Mouse (Mus musculus) embryo, embryonic 9.5 days (tissue): ENCODE measurements around the gene Gm5244.
A peak's percentile ranks its signal among the peaks of the same experiment; 100 is the strongest.

Source experiments
- DNase-seq: peaks from one replicate; pipeline ENCODE4 v3.0.0-alpha.2; 2017; ENCODE audit errors: extremely low spot score

The Gm5244 gene

DNA sequence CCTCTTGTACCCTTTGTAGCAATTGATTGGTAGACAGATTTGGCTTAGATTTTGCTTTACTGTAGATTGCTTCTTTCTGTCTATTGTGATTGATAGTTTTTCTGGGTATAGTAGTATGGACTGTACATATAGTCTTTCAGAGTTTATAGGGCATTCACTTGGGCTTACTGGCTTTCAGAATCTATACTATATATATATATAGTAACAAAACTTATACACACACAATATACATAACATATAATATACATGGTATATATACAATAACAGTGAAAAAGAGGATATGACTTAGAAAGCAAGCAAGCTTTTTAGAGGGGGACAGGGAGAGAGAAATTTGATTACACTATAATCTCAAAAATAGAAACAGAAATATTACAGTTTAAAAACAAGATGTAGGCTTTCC lies at the start of gene Gm5244:
Gm5244 (plus strand) TSS at position 301 of the 400 bp plus-strand sequence.
- no peak for DNase-seq

DNA sequence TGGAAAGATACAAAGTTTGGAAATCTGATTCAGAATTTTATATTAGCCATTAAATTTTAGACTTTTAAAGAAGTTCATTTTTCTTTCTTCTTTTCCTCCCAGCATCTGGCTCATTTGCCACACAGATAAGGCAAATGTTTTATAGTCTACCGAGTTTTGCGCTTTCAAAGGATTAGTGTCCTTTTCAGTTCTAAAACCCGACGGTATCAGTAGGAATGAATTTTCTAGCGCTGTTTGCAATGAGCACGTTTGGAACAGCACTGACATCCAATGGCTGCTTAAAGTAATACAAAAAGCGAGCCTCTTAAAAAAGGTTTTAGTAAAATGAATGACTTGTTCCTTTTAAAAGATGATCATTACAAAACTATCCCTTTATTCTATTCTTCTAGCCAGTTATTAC lies 49.4 kb upstream of the Gm5244 start:
- DNase-seq = peak; percentile 19

DNA sequence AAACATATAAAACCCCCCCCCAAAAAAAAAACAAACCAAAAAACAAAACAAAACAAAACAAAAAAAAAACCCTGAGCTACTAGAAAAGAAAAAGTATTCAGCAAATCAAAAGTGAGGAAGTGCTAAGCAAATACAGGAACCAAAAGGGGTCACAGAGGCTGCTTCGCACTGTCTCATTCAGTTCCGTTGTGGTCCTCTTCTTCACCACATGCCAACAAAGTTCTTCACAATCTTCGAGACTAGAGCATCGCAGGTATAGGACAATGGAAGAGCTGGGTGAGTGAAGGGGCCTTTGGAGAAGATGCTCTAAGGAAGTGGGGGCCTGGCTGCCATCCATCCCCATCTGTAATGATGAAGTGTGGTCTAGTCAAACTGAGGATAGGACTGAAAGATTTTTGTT lies 48.1 kb upstream of the Gm5244 start:
- DNase-seq = no peak

DNA sequence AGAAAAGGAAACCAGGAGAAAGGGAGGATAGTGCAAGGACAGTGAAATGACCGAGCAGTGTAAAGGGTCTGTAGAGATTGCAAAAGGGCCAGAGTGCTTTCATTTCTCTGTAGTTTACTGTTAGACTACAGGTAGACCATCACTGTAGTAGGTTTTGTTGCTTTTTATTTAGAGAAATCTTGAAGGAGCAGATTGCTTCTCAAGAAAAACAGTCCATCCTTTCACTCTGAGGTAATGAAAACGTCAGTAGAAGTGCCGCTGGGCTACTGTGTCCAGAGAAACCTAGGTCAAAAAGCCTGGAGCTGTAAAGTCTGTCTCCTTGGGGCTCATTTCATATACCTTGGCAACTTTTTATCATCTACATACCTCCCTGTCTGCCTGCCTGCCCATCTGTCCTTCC lies 47.4 kb upstream of the Gm5244 start:
- no peak for DNase-seq

DNA sequence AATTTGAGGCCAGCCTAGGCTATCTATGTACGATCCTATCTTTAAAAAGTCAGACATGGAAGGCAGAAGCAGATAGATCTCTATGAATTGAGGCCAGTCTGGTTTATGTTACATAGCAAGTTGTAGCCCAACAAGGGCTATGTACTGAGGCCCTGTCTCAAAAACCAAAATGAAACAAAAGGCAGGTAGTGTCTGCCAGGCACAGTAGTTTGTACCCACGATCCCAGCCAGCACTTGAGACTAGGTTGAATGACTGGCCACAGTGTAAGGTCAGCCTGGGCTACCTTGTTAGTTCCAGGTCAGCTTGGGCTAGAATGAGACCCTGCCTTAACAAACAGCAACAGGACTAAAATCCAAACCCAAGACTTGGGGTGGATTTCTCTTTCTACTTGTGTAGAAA lies 45.9 kb upstream of the Gm5244 start:
- no peak for DNase-seq

DNA sequence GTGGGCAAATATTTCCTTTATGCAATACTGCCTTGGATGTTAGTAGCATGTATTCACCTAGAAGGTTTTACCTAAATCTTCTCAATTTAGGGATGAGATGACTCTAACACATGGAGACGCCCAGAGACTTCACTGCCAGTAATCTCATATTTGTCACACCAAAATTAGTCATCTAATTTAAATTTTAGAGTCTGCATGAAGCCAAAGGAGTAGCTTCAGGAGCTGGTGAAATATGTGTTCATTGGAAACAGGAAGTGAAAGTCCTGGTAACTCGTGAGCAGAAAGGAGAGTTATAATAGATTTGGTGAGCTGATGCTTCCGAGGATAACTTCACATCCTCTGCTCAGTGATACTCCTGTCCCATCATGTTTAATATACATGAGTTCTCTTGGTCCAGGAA lies 45.4 kb upstream of the Gm5244 start:
- no peak for DNase-seq

DNA sequence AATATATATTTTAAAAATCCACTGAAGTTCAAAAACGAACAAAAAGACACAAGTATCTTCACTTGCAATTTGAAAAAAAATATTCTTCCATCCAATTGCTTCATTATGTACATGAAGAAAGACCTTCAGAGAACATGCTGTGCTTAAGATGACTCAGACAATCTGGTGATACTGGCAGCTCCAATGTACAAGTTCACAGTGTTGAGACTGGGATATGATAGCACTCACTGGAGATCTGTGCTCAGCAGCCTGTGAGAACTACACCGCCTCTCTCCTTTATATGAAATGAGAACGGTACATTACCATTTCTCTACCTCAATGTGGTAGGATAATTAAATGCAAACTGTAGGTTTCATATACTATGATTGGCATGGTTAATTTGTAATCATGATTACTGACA lies 43.7 kb upstream of the Gm5244 start:
- DNase-seq = no peak

DNA sequence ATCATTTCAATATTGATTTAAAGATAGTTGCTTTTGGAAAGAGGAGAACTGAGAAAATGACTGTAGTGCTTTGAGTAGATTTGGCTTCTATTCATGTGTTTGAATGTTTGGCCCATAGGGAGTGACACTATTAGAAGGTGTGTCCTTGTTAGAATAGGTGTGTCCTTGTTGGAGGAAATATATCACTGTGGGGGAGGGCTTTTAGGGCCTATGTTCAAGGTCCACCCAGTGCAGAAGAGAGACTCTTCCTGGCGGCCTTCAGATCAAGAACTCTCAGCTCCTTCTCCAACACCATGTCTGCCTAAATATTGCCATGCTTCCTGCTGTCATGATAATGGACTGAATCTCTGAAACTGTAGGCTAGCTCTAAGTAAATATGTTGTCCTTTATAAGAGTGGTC lies 42.2 kb upstream of the Gm5244 start:
- DNase-seq = no peak

DNA sequence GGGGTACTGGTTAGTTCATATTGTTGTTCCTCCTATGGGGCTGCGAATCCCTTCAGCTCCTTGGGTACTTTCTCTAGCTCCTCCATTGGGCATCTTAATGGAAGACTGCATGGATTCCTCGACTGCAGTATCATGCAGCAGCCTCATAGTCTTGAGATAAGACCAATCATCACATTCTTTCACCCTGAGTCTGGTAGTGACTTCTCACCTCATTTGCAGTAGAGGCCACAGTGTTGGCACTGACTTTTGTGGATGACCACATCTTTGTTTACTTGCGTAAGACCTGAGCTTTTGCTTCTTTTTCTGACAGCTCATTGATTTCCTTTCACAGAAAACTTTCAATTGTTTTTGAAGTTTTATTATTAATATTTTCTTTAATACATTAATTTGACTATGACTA lies 40.8 kb upstream of the Gm5244 start:
- DNase-seq = no peak

DNA sequence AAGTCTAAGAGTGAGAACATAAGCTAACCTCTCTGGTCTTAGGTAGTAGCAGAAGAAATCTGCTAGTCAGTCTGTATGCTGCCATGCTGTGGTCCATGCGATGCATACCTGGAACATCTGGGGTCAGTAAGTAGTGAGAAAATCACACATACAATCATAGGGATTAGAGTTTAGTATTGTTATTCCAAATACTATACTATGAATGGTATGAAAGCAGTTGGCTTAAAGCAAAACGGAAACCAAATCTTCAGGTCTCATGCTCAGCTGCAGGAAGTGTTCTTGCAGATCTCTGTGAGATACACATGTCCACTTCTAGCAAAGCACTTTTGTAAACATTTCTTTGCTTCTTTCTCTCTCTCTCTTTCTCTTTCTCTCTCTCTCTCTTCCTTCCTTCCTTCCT lies 40.3 kb upstream of the Gm5244 start:
- DNase-seq = no peak

DNA sequence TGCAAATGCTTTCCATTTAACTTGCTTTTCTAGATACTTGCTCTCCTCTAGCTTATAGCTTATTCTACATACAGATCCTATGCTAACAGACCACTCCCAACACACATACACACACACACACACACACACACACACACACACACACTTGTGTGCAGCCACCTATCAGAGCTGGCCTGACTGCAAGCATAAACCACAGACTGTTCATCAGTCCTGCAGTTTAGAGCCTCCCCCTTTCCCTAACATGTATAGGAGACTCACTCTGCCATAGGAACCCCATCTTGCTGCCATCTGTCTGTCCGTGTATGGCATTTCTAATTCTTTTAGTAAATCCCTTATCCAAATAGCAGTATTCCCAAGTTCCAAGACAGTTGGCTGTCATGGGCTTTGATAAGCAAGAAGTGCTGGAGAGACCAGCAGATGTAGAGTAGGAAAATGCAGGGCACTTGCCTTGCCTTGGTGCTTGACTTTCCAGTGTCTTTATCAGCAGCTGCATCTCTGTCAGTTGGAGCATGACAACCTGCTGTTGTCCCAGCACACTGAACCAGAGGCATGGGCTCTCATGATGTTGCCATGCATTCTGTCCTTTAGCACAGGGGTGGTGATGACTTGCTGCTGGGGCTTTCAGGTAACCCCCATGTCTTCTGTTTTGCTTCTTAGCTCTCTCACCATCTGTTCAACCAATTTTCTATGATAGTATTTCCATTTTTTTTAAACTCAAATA lies 33.7 kb upstream of the Gm5244 start:
- no peak for DNase-seq

DNA sequence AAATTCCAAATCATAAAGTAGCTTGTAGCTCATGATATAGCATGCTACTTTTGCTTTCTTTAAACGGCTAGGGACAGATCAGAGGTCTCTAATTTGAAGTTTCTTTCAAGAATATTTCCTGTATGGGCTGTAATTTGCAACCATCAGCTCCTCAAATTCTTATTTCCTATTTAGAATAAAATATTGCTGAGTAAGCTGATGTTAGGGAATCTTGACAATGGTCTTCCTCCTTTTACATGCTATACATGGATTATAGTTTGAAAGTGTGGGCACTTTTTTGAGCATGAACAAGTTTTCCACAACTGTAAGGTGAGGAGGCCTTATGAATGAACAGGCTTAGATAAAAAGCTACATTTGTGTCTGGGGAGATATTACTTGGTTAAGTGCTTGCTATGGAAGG lies 32.6 kb upstream of the Gm5244 start:
- no peak for DNase-seq

DNA sequence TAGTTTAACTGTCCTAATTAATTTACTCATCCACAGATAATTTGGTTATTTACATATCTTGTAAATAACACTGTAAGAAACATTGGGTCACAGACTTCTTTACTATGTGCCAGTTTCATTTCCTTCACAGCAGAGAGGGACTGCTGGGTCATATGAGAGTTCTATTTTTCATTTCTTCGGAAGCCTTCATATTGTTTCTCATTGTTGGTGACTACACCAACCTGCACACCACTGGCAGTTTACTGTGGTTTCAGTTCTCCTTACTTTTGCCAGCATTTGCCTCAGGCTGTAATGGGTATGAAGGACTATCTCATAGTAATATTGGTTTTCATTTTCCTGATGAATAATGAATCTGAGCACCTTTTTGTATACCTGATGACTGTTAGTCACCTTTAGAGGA lies 28.0 kb upstream of the Gm5244 start:
- no peak for DNase-seq

DNA sequence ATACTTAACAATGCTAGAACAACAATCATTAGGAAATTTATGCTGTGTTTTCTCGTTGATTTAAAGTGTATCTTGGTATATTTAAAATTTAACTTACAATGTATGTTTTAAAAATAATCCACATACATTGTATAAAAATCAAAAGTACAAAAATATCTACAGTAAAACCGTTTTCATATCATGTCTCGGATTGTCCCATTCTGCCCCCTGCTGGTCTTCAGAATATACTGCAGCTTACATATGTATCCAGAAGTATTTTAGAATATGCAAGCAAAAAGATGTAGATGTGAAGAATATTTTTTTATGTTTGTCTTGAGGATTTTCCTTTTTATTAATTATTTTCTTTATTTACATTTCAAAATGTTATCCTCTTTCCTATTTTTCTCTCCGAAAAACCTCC lies 26.1 kb upstream of the Gm5244 start:
- no peak for DNase-seq

DNA sequence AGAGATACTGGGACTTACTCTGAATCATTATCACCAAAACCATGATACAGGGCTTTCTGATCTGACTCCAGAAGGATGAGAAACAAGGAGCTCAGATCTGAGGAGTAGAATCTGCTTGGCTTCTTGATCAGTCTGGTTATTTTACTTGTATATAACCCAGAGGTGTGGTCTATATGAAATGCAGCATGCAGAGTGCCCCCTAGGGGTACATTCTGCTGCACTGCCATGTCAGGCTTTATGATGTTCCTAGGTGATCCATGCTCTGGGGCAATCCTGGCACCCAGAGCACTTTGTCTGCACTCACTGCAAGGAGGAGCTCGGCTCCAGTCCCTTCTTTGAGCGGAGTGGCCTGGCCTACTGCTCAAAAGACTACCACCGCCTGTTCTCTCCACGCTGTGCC lies 21.9 kb upstream of the Gm5244 start:
- DNase-seq = no peak

DNA sequence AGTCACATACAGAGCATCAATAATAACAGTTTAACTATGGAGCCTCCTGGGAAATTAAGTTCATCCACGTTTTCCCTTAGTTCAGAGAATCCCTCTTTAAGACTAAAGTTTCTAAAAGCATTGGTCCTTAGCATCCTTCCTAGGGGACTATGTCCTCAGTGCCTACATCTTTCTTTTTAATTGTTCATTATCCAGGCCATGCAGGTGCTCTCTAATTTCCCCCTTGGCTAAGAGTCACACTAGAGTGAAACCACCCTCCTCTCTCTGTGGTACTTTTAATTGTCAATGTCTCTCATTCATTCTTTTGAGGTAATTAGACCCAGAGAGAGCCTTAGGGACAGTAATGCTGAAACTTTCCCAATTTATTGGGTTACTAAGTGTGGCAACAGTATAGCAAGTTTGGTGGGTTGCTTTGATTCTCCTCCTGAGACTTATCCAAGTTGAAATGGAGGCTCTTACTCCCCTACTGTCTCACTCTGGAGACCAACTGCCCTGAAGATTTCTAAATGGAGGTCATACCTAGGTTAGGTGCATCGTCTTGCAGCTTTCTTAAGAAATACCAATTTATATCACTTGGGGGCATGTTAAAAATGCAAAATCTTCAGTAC lies 15.6 kb upstream of the Gm5244 start:
- no peak for DNase-seq

DNA sequence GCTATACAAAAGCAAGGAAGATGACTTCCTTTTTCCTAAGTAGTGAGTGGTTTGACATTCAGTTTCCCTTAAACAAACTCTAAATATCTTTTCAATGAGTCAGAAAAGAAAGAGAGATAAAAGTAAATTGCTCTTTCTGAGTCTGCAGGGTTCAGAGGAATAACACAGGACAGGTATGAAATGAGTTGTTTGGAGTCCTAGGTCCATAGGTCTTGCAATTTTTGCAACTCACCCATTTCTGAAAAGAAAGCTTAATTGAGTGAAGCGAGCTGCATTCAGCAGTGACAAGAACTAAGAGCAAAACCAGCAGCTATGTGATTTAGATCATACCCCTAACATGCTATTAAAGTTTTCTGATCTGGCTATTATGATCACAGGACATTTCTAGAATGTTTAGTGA lies 14.9 kb upstream of the Gm5244 start:
- no peak for DNase-seq

DNA sequence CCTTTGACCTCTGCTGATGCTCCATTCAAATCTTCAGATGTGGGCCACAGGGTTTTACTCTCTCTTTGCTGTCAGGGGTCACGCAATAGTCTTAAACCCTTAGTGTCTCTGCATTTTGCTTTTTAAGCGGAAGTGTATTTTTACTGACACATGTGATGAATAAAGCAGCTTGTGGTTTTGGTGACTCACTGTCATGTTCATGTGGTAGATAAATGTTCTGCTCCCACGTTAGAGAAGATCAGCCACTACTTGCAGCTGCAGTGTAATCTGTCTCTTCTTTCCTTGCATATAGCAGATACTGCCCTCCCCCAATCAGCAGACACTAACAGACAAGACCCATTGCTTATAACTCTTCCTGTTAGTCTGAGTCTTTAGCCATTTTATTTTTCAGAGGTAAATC lies 12.9 kb upstream of the Gm5244 start:
- DNase-seq = no peak

DNA sequence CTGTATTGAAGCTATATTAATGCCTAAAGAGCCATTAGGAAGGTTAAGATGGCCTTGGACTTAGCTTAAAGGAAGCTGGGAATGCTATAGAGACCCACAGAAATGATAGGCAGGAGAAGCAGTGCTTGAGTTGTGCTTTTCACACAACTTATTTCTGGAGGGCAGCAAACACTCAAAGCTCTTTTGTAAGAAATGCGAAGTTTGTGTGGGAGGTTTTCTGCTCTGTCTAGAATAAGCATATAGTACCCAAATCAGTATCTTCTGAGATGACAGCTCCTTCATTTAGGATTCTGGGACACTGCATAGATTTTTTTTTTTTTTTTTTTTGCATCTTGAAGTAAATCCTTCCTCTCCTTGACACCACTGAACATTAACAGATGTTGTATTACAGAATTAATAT lies 8.0 kb upstream of the Gm5244 start:
- no peak for DNase-seq

DNA sequence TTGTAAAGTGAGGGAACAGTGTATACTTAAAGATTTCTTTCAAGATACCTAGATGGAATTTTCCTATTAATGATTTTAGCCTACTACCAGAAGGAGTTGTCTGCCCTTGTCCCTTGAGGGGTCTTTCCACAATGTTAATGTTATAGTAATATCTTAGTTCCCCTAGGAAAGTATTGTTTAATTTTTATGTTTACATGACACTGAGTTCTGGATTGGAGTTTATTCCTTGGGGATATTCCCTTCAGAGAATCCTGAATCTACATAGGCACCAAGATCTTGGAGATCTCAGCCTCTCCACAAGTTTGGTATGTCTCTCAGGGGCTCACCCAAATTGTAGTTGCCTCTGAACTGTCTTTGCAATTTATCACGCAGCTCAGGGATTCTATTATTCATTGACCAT lies 10.5 kb downstream of the Gm5244 start, which contains the start of gene Olfr1444:
Olfr1444 (plus strand) TSS at position 301 of the 400 bp plus-strand sequence.
- no peak for DNase-seq

DNA sequence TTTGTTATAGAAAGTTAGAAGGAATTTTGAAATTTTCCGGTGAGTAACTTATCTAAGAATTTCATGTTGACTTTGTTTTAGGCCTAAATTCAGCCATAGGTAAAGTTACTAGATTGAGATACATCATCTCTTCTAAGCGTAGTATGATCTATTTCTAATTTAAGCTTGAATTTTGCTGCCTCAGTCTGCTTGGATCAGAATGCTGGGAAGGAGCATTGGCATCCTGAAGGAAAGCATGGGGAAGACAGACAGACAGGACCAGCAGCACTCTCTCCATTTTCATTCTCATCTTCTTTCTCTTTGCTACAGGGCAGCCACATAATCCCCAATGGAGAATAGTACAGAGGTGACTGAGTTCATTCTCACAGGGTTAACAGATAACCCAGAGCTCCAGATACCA lies 37.1 kb downstream of the Gm5244 start, which contains the start of gene Olfr1445:
Olfr1445 (plus strand) TSS at position 301 of the 400 bp plus-strand sequence.
- no peak for DNase-seq

DNA sequence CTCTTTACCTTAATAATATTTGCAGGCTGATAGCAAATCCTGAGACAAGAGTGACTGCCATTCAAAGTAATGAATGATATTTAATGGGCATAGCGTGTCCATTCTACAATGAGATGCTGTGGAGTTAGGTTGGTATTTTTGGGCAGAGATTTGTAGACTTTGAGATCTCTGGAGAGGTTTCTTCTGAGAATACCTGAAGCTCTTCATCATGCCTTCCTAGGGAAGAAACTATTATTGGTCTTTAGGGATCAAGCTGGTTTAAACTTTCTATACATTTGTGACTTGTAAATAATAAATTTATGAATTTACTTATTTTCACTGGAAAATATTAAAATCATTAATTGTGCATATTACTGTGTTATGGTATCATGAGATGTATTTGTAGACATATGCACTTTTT lies 46.9 kb downstream of the Gm5244 start, which contains the start of gene Olfr1446:
Olfr1446 (minus strand) TSS at position 101 of the 400 bp plus-strand sequence.
- DNase-seq = no peak
